Mouse (Mus musculus) MEL (cell line): ENCODE data around the gene Ssbp1. TPM values are rescaled to one million over a fixed set of nuclear protein-coding genes. Genes with fewer than 3 reads are reported as not detected.

ENCODE experiments used
- DNase-seq: peaks from one replicate; pipeline ENCODE4 v3.0.0; 2011; ENCODE audit warnings: low read depth, low spot score
- H3K27ac ChIP-seq: 2 replicates; pipeline ENCODE4 v1.5.1; 2012; ENCODE audit warnings: low read depth, mild to moderate bottlenecking, control low read depth, low read length, moderate library complexity; ENCODE audit not compliant: control insufficient read depth
- H3K27me3 ChIP-seq, 2 experiments: fragments of 150-350 bp in 1 of 2; sonication (generic) in 1 of 2; 2 replicates each; pipeline ENCODE4 v1.6.1; 2012; ENCODE audit warnings: low read length in 2 of 2, mild to moderate bottlenecking in 2 of 2, improper control_type of control experiment in 1 of 2, moderate library complexity in 1 of 2; ENCODE audit not compliant: insufficient read depth in 2 of 2, control insufficient read depth in 1 of 2
- H3K36me3 ChIP-seq, 2 experiments: 2 replicates each; pipeline ENCODE4 v1.6.1; 2012 to 2014; ENCODE audit warnings: low read length in 2 of 2, improper control_type of control experiment in 1 of 2, inconsistent platforms in 1 of 2, mild to moderate bottlenecking in 1 of 2; ENCODE audit not compliant: insufficient read depth in 2 of 2, control insufficient read depth in 1 of 2
- H3K4me1 ChIP-seq, 2 experiments: fragments of 150-350 bp in 1 of 2; sonication (generic) in 1 of 2; 2 replicates each; pipeline ENCODE4 v1.6.1; 2012; ENCODE audit warnings: low read length in 2 of 2, improper control_type of control experiment in 1 of 2, mild to moderate bottlenecking in 1 of 2; ENCODE audit not compliant: insufficient read depth in 2 of 2, control insufficient read depth in 1 of 2
- H3K4me3 ChIP-seq, 2 experiments: fragments of 150-350 bp in 1 of 2; sonication (generic) in 1 of 2; 2 replicates each; pipeline ENCODE4 v1.5.1; 2012; ENCODE audit warnings: low read depth in 2 of 2, low read length in 2 of 2, mild to moderate bottlenecking in 2 of 2, moderate library complexity in 2 of 2, control low read depth in 1 of 2, improper control_type of control experiment in 1 of 2; ENCODE audit not compliant: control insufficient read depth in 1 of 2, insufficient read depth in 1 of 2
- H3K79me2 ChIP-seq: 2 replicates; pipeline ENCODE4 v1.6.1; 2012; ENCODE audit warnings: mild to moderate bottlenecking, low read length, moderate library complexity; ENCODE audit not compliant: control insufficient read depth, poor library complexity, insufficient read depth
- H3K9ac ChIP-seq: 2 replicates; pipeline ENCODE4 v1.6.1; 2012; ENCODE audit warnings: low read depth, mild to moderate bottlenecking, control low read depth, low read length, moderate library complexity; ENCODE audit not compliant: control insufficient read depth, poor library complexity, severe bottlenecking
- H3K9me3 ChIP-seq: fragments of 150-350 bp; sonication (generic); replicated peaks from 2 replicates; pipeline ENCODE4 v1.6.1; 2012; ENCODE audit warnings: mild to moderate bottlenecking, low read length, improper control_type of control experiment, moderate library complexity; ENCODE audit not compliant: insufficient read depth
- BHLHE40 ChIP-seq: IDR thresholded peaks from 2 replicates; pipeline ENCODE4 v1.6.1; 2012; ENCODE audit warnings: low read depth, mild to moderate bottlenecking, inconsistent platforms, low read length, improper control_type of control experiment, borderline replicate concordance
- CHD1 ChIP-seq: IDR thresholded peaks from 2 replicates; pipeline ENCODE4 v1.6.1; 2012; ENCODE audit warnings: low read depth, mild to moderate bottlenecking, inconsistent platforms, low read length, improper control_type of control experiment
- CHD2 ChIP-seq: IDR thresholded peaks from 2 replicates; pipeline ENCODE4 v1.6.1; 2011; ENCODE audit warnings: low read length, improper control_type of control experiment
- CTCF ChIP-seq, 3 experiments: IDR thresholded peaks in 2 of 3; conservative IDR thresholded peaks in 1 of 3; 2 replicates each; pipeline ENCODE4 v1.5.1; 2011 to 2012; ENCODE audit warnings: low read length in 3 of 3, low read depth in 2 of 3, mild to moderate bottlenecking in 2 of 3, improper control_type of control experiment in 1 of 3, inconsistent platforms in 1 of 3, mixed read lengths in 1 of 3, moderate library complexity in 1 of 3; ENCODE audit not compliant: control insufficient read depth in 1 of 3, insufficient read depth in 1 of 3, poor library complexity in 1 of 3, severe bottlenecking in 1 of 3
- E2F4 ChIP-seq: IDR thresholded peaks from 2 replicates; pipeline ENCODE4 v1.6.1; 2011; ENCODE audit warnings: low read depth, low read length, improper control_type of control experiment, borderline replicate concordance
- ELF1 ChIP-seq: IDR thresholded peaks from 2 replicates; pipeline ENCODE4 v1.6.1; 2014; ENCODE audit warnings: low read depth, mild to moderate bottlenecking, inconsistent platforms, low read length, improper control_type of control experiment, moderate library complexity
- EP300 ChIP-seq, 2 experiments: IDR thresholded peaks; 2 replicates each; pipeline ENCODE4 v1.6.1; 2011; ENCODE audit warnings: improper control_type of control experiment in 2 of 2, low read length in 2 of 2, low read depth in 1 of 2, mild to moderate bottlenecking in 1 of 2
- ETS1 ChIP-seq: IDR thresholded peaks from 2 replicates; pipeline ENCODE4 v1.6.1; 2012; ENCODE audit warnings: low read depth, mild to moderate bottlenecking, inconsistent platforms, low read length, improper control_type of control experiment, moderate library complexity
- GABPA ChIP-seq: IDR thresholded peaks from 2 replicates; pipeline ENCODE4 v1.6.1; 2012; ENCODE audit warnings: low read depth, mild to moderate bottlenecking, inconsistent platforms, low read length, improper control_type of control experiment, moderate library complexity
- GATA1 ChIP-seq: IDR thresholded peaks from 2 replicates; pipeline ENCODE4 v1.6.1; 2011; ENCODE audit warnings: low read depth, low read length, improper control_type of control experiment
- HCFC1 ChIP-seq: IDR thresholded peaks from 2 replicates; pipeline ENCODE4 v1.6.1; 2012; ENCODE audit warnings: low read depth, mild to moderate bottlenecking, inconsistent platforms, low read length, improper control_type of control experiment, moderate library complexity
- KAT2A ChIP-seq: conservative IDR thresholded peaks from 2 replicates; pipeline ENCODE4 v1.6.1; 2012; ENCODE audit warnings: low read depth, low read length, improper control_type of control experiment, inconsistent platforms
- MAFK ChIP-seq: IDR thresholded peaks from 2 replicates; pipeline ENCODE4 v1.6.1; 2011; ENCODE audit warnings: low read depth, mild to moderate bottlenecking, low read length, improper control_type of control experiment, borderline replicate concordance
- MAX ChIP-seq: IDR thresholded peaks from 2 replicates; pipeline ENCODE4 v1.6.1; 2011; ENCODE audit warnings: low read length, improper control_type of control experiment
- MAZ ChIP-seq: IDR thresholded peaks from 2 replicates; pipeline ENCODE4 v1.6.1; 2012; ENCODE audit warnings: low read depth, mild to moderate bottlenecking, inconsistent platforms, low read length, improper control_type of control experiment
- MEF2A ChIP-seq: IDR thresholded peaks from 2 replicates; pipeline ENCODE4 v1.6.1; 2014; ENCODE audit warnings: low read depth, mild to moderate bottlenecking, inconsistent platforms, low read length, improper control_type of control experiment; ENCODE audit not compliant: poor library complexity, insufficient replicate concordance, severe bottlenecking; ENCODE audit errors: extremely low read depth
- MXI1 ChIP-seq: IDR thresholded peaks from 2 replicates; pipeline ENCODE4 v1.6.1; 2011; ENCODE audit warnings: mild to moderate bottlenecking, low read depth, low read length, improper control_type of control experiment
- MYB ChIP-seq: IDR thresholded peaks from 2 replicates; pipeline ENCODE4 v1.6.1; 2011; ENCODE audit warnings: mild to moderate bottlenecking, low read depth, low read length, improper control_type of control experiment
- MYC ChIP-seq: IDR thresholded peaks from 2 replicates; pipeline ENCODE4 v1.6.1; 2011; ENCODE audit warnings: low read depth, mild to moderate bottlenecking, low read length, improper control_type of control experiment, moderate library complexity
- NRF1 ChIP-seq: IDR thresholded peaks from 2 replicates; pipeline ENCODE4 v1.6.1; 2014; ENCODE audit warnings: low read depth, mild to moderate bottlenecking, inconsistent platforms, low read length, improper control_type of control experiment, moderate library complexity; ENCODE audit not compliant: poor library complexity, insufficient read depth, severe bottlenecking
- POLR2A ChIP-seq, 2 experiments: IDR thresholded peaks; 2 replicates each; pipeline ENCODE4 v1.6.1; 2011 to 2012; ENCODE audit warnings: low read length in 2 of 2, mild to moderate bottlenecking in 2 of 2, control low read depth in 1 of 2, improper control_type of control experiment in 1 of 2, low read depth in 1 of 2, moderate library complexity in 1 of 2; ENCODE audit not compliant: control insufficient read depth in 1 of 2, insufficient read depth in 1 of 2, poor library complexity in 1 of 2
- POLR2AphosphoS2 ChIP-seq: IDR thresholded peaks from 2 replicates; pipeline ENCODE4 v1.6.1; 2011; ENCODE audit warnings: low read length, improper control_type of control experiment
- POLR2AphosphoS5 ChIP-seq: IDR thresholded peaks from 2 replicates; pipeline ENCODE4 v1.6.1; 2012; ENCODE audit warnings: low read depth, borderline replicate concordance, mild to moderate bottlenecking, inconsistent platforms, low read length, moderate library complexity, mixed read lengths
- RAD21 ChIP-seq: IDR thresholded peaks from 2 replicates; pipeline ENCODE4 v1.6.1; 2011; ENCODE audit warnings: mild to moderate bottlenecking, low read depth, low read length, improper control_type of control experiment
- SIN3A ChIP-seq: IDR thresholded peaks from 2 replicates; pipeline ENCODE4 v1.6.1; 2012; ENCODE audit warnings: low read length, improper control_type of control experiment, inconsistent platforms
- SMC3 ChIP-seq: IDR thresholded peaks from 2 replicates; pipeline ENCODE4 v1.6.1; 2011; ENCODE audit warnings: low read depth, low read length, improper control_type of control experiment
- TAL1 ChIP-seq: IDR thresholded peaks from 2 replicates; pipeline ENCODE4 v1.6.1; 2012; ENCODE audit warnings: mild to moderate bottlenecking, inconsistent platforms, low read length, moderate library complexity, mixed read lengths
- TBP ChIP-seq: IDR thresholded peaks from 2 replicates; pipeline ENCODE4 v1.8.0; 2011; ENCODE audit warnings: low read depth, low read length, improper control_type of control experiment
- TCF12 ChIP-seq: IDR thresholded peaks from 2 replicates; pipeline ENCODE4 v1.6.1; 2014; ENCODE audit warnings: low read depth, mild to moderate bottlenecking, inconsistent platforms, low read length, improper control_type of control experiment, moderate library complexity
- UBTF ChIP-seq: IDR thresholded peaks from 2 replicates; pipeline ENCODE4 v1.6.1; 2012; ENCODE audit warnings: low read depth, mild to moderate bottlenecking, inconsistent platforms, low read length, improper control_type of control experiment, moderate library complexity, borderline replicate concordance; ENCODE audit not compliant: insufficient read depth
- USF1 ChIP-seq: IDR thresholded peaks from 2 replicates; pipeline ENCODE4 v1.6.1; 2014; ENCODE audit warnings: low read depth, mild to moderate bottlenecking, inconsistent platforms, low read length, improper control_type of control experiment, moderate library complexity
- USF2 ChIP-seq, 2 experiments: IDR thresholded peaks; 2 replicates each; pipeline ENCODE4 v1.6.1; 2011 to 2012; ENCODE audit warnings: improper control_type of control experiment in 2 of 2, low read length in 2 of 2, borderline replicate concordance in 1 of 2, inconsistent platforms in 1 of 2, low read depth in 1 of 2, mild to moderate bottlenecking in 1 of 2; ENCODE audit not compliant: insufficient read depth in 1 of 2
- ZC3H11A ChIP-seq: IDR thresholded peaks from 2 replicates; pipeline ENCODE4 v1.6.1; 2012; ENCODE audit warnings: low read depth, mild to moderate bottlenecking, inconsistent platforms, low read length, improper control_type of control experiment
- ZMIZ1 ChIP-seq: IDR thresholded peaks from 2 replicates; pipeline ENCODE4 v1.6.1; 2012; ENCODE audit warnings: low read depth, mild to moderate bottlenecking, inconsistent platforms, low read length, improper control_type of control experiment, moderate library complexity
- ZNF384 ChIP-seq: IDR thresholded peaks from 2 replicates; pipeline ENCODE4 v1.6.1; 2012; ENCODE audit warnings: low read depth, mild to moderate bottlenecking, inconsistent platforms, low read length, improper control_type of control experiment
- polyA plus RNA-seq, 2 experiments: library from polyadenylated mRNA; stranded (reverse) in 1 of 2; unstranded in 1 of 2; fragments of >175 nt in 1 of 2; fragments of >200 nt in 1 of 2; gene quantifications; 2 replicates each; pipeline versions ENCODE4 v1.2.1 to v1.2.4; 2012; ENCODE audit warnings: low replicate concordance in 2 of 2, low read depth in 1 of 2; ENCODE audit not compliant: insufficient read length in 2 of 2, insufficient read depth in 1 of 2, missing spikeins in 1 of 2
- total RNA-seq: library from RNA; depleted of rRNA; stranded (reverse); fragments of 300-350 nt; gene quantifications from 2 replicates; pipeline ENCODE4 v1.2.3, GENCODE M21; 2012; rRNA removed

The Ssbp1 gene
- total RNA-seq (97.2 and 99.2 TPM in 2 replicates), polyA plus RNA-seq (10 to 100 TPM in 1 of 2 experiments, not detected in 1; 91.7 TPM)

DNA sequence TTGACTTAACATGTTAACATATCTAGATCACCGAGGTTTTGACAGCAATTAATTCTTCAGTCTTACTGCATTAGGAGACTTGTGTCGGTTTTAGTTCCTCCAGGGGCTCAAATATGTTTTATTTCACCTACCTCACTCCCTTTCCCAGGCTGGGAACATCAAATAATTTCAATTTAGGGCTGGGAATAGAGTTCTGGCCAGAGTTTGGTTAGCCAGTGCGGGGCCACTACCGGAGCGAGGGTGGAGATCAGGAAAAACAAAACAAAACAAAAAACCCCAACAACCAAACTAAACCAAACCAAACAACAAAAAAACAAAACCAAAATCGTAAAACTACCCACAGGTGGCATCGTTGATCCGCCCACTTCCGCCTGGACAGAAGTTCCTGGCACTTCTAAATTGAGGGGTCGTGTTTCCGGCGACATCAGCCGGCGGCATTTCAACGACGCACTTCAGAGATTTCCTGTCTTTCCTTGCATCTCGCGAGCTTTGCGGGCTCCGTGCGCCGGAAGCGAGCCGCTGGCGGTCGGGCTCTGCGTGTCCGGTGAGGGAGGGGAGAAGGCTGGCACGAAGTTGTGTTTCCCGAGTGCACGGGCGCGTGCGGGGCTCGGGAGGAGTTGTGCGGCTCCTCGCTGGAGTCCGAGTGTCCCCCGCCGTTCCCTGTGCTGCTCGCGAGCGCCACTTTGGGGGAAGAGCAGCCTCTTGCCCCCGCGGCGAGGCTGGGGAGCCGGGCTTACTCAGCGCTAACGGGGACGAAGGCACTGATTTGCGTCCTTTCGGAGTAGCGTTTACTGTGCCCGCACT is at the start of gene Ssbp1:
Gene Ssbp1, plus strand, starts transcription at position 437 of the 804 bp plus-strand sequence.
- Histone ChIP-seq H3K27ac (peak within 1 kb of the TSS; percentile 69), H3K27me3 (no peaks in the 10 kb centered on the region; a peak in 1 of 4 replicates), H3K9ac (peak within 1 kb of the TSS; percentile 86), H3K4me3 (peak within 1 kb of the TSS; percentile 61 to 81), H3K79me2 (peaks cover 11% of the 10 kb centered on the region), H3K9me3 (no peaks in the 10 kb centered on the region), H3K4me1 (peaks cover 0 to 10% of the 10 kb centered on the region in 2 experiments; a peak in 2 of 4 replicates), H3K36me3 (peaks cover 0 to 6% of the 10 kb centered on the region in 2 experiments; a peak in 3 of 4 replicates)
- peak; percentile 97 for DNase-seq
- TF ChIP-seq UBTF (no peak), MEF2A (no peak), MAZ (no peak), MAX (peak; percentile 42; the same call in 1 of the 2 replicates), ETS1 (peak; percentile 68), ELF1 (peak; percentile 92), SMC3 (no peak), NRF1 (no peak), MXI1 (peak; percentile 74), USF2 (IDR thresholded peaks at IDR 0.05; ENCODE audit: borderline replicate concordance in 1 of 2, insufficient read depth in 1 of 2, low read depth in 1 of 2, low read length in 2 of 2) (no peak), ZC3H11A (no peak), SIN3A (peak; percentile 93), GABPA (no peak), ZNF384 (no peak), E2F4 (no peak), CHD1 (no peak), TCF12 (peak; percentile 71), HCFC1 (peak; percentile 97), POLR2AphosphoS2 (peak; percentile 88), CTCF (IDR thresholded peaks at IDR 0.05 in 2 of 3, conservative IDR thresholded peaks at IDR 0.05 in 1 of 3; ENCODE audit: control insufficient read depth in 1 of 3, insufficient read depth in 1 of 3, low read depth in 2 of 3, low read length in 3 of 3, poor library complexity in 1 of 3, severe bottlenecking in 1 of 3) (no peak), ZMIZ1 (peak; percentile 72), MAFK (no peak), POLR2A (IDR thresholded peaks at IDR 0.05; ENCODE audit: control insufficient read depth in 1 of 2, insufficient read depth in 1 of 2, low read depth in 1 of 2, low read length in 2 of 2, poor library complexity in 1 of 2) (peak; percentile 93 to 96), MYB (no peak), MYC (peak; percentile 57; the same call in 1 of the 2 replicates), EP300 (IDR thresholded peaks at IDR 0.05; ENCODE audit: low read depth in 1 of 2, low read length in 2 of 2) (no peak), KAT2A (peak; percentile 74), GATA1 (peak; percentile 15; the same call in 1 of the 2 replicates), CHD2 (peak; percentile 100), BHLHE40 (no peak), USF1 (no peak), RAD21 (no peak), TBP (peak; percentile 87), POLR2AphosphoS5 (no peak), TAL1 (no peak)
